Mouse (Mus musculus) liver, postnatal 0 days (tissue): ENCODE results near the gene Elmo3. TPM values are rescaled to one million over a fixed set of nuclear protein-coding genes. Genes with fewer than 3 reads are reported as not detected.

Experiments used
- ATAC-seq: fragments of 200-750 bp; cut with Nextera tagmentation; 2 replicates; pipeline ENCODE4 v1.8.0; 2017; ENCODE audit warnings: mild to moderate bottlenecking, moderate library complexity
- DNase-seq: peaks from one replicate; pipeline ENCODE4 v3.0.0-alpha.2; 2016
- H3K27ac ChIP-seq: fragments of 300-500 bp; sonication (generic); 2 replicates; pipeline ENCODE4 v1.5.1; 2014; ENCODE audit warnings: antibody characterized with exemption, moderate library complexity, mild to moderate bottlenecking, low read depth
- H3K27me3 ChIP-seq: fragments of 300-500 bp; sonication (generic); 2 replicates; pipeline ENCODE4 v1.6.1; 2014; ENCODE audit warnings: low read length, control low read depth, mixed read lengths; ENCODE audit not compliant: insufficient read depth
- H3K36me3 ChIP-seq: fragments of 300-500 bp; sonication (generic); replicated peaks from 2 replicates; pipeline ENCODE4 v1.6.1; 2014; ENCODE audit warnings: mild to moderate bottlenecking, control low read depth, low read length, moderate library complexity, mixed read lengths; ENCODE audit not compliant: insufficient read depth
- H3K4me1 ChIP-seq: fragments of 300-500 bp; sonication (generic); 2 replicates; pipeline ENCODE4 v1.6.1; 2014; ENCODE audit warnings: antibody characterized with exemption, mild to moderate bottlenecking, control low read depth; ENCODE audit not compliant: insufficient read depth
- H3K4me2 ChIP-seq: fragments of 300-500 bp; sonication (generic); 2 replicates; pipeline ENCODE4 v1.6.1; 2014; ENCODE audit warnings: low read depth, mild to moderate bottlenecking, low read length, moderate library complexity, mixed read lengths
- H3K4me3 ChIP-seq: fragments of 300-500 bp; sonication (generic); 2 replicates; pipeline ENCODE4 v1.5.1; 2014; ENCODE audit warnings: low read depth, low read length
- H3K9ac ChIP-seq: fragments of 300-500 bp; sonication (generic); replicated peaks from 2 replicates; pipeline ENCODE4 v1.6.1; 2014; ENCODE audit warnings: mild to moderate bottlenecking, moderate library complexity
- H3K9me3 ChIP-seq: fragments of 300-500 bp; sonication (generic); 2 replicates; pipeline ENCODE4 v1.6.1; 2016; ENCODE audit warnings: mild to moderate bottlenecking, control low read depth, low read length, mixed read lengths
- CTCF ChIP-seq: sonication (generic); IDR thresholded peaks from 2 replicates; pipeline ENCODE4 v1.5.1; 2016; ENCODE audit warnings: antibody characterized with exemption, low read depth
- EP300 ChIP-seq: IDR thresholded peaks from 2 replicates; pipeline ENCODE4 v1.6.1; 2016; ENCODE audit warnings: antibody characterized with exemption, low read depth, mild to moderate bottlenecking
- WGBS: fragments of 180-500 bp; shearing (Covaris S2); extraction: QIAGEN DNeasy Blood & Tissue Kit; methylation state at CpG from one replicate; pipeline ENCODE4 v1.1.7; 2014; ENCODE audit not compliant: insufficient replicate concordance; 5-methylcytosine and 5-hydroxymethylcytosine counted together
- polyA plus RNA-seq: library from polyadenylated mRNA; unstranded; fragments of >200 nt; fragmentation: Nextera tagmentation; extraction: Ambion mirVana; gene quantifications from 2 replicates; pipeline ENCODE4 v1.2.1, GENCODE M21; 2015

Gene Elmo3
- polyA plus RNA-seq, 1 experiment from 2014 or later, result 7.8 TPM

- peak within 1 kb of the TSS; percentile 36 for H3K4me3 ChIP-seq
- H3K9ac ChIP-seq, result peak within 1 kb of the TSS; percentile 30
- no peak within 1 kb of the TSS for H3K27ac ChIP-seq
- no peak for ATAC-seq
- DNase-seq, result no peak
- H3K27me3 ChIP-seq, result peaks cover 86% of the 10 kb centered on the region
- peaks cover 16% of the 10 kb centered on the region for H3K4me1 ChIP-seq
- H3K36me3 ChIP-seq, result no peaks in the 10 kb centered on the region
- H3K9me3 ChIP-seq, result no peaks in the 10 kb centered on the region
- peak within 1 kb of the TSS; percentile 70 for H3K4me2 ChIP-seq
- WGBS, result 9% methylated on average over 10 of the region's 10 CpGs
- no peak for TF ChIP-seq EP300
- no peak for TF ChIP-seq CTCF
Measured at GRCm38 (mm10) chr8:105275840-105276239, 29.6 kb upstream of the Elmo3 start, which contains the start of gene Nol3. Gene Nol3, plus strand, starts transcription at chr8:105276140.

- DNase-seq (peak; percentile 66), ATAC-seq (peak; percentile 58)
- peaks cover 16% of the 10 kb centered on the region for H3K4me1 ChIP-seq
Measured at GRCm38 (mm10) chr8:105276292-105277120, 28.9 kb upstream of the Elmo3 start.

GRCm38 (mm10) chr8:105278911-105279334 lies 26.5 kb upstream of the Elmo3 start:
- H3K4me2 ChIP-seq, result peak overlapping the region; percentile 40
- peak; percentile 36; the same call in 1 of the 2 replicates for TF ChIP-seq CTCF
- no peak for TF ChIP-seq EP300
- peaks cover 61% of the 10 kb centered on the region for H3K27me3 ChIP-seq
- H3K9ac ChIP-seq, result no peak overlapping the region
- no peaks in the 10 kb centered on the region for H3K36me3 ChIP-seq
- 1% methylated on average over 28 of the region's 28 CpGs for WGBS
- peak overlapping the region; percentile 4; the same call in 1 of the 2 replicates for H3K4me3 ChIP-seq
- H3K9me3 ChIP-seq, result no peaks in the 10 kb centered on the region
- DNase-seq (peak; percentile 62), ATAC-seq (peak; percentile 67)
- no peak overlapping the region for H3K27ac ChIP-seq
- H3K4me1 ChIP-seq, result peaks cover 23% of the 10 kb centered on the region

More at GRCm38 (mm10) chr8:105276292-105277120, 28.9 kb upstream of the Elmo3 start:
- H3K9me3 ChIP-seq, result no peaks in the 10 kb centered on the region
- no peaks in the 10 kb centered on the region for H3K36me3 ChIP-seq
- no peak for TF ChIP-seq CTCF
- H3K4me2 ChIP-seq, result peak overlapping the region; percentile 70
- H3K4me3 ChIP-seq, result peak overlapping the region; percentile 36
- peaks cover 80% of the 10 kb centered on the region for H3K27me3 ChIP-seq
- 5% methylated on average over 30 of the region's 30 CpGs for WGBS
- H3K27ac ChIP-seq, result no peak overlapping the region
- peak overlapping the region; percentile 30 for H3K9ac ChIP-seq

GRCm38 (mm10) chr8:105280567-105280966 lies 24.8 kb upstream of the Elmo3 start:
- ATAC-seq (no peak), DNase-seq (no peak)
- Histone ChIP-seq H3K9me3 (no peaks in the 10 kb centered on the region), H3K9ac (no peak overlapping the region), H3K27ac (no peak overlapping the region), H3K4me2 (no peak overlapping the region), H3K4me3 (no peak overlapping the region), H3K36me3 (no peaks in the 10 kb centered on the region), H3K4me1 (peaks cover 23% of the 10 kb centered on the region), H3K27me3 (peaks cover 46% of the 10 kb centered on the region)
- WGBS, result 51% methylated on average over 3 of the region's 3 CpGs
- TF ChIP-seq EP300 (no peak), CTCF (no peak)

GRCm38 (mm10) chr8:105281821-105282220 lies 23.6 kb upstream of the Elmo3 start:
- no peak overlapping the region for H3K4me3 ChIP-seq
- H3K36me3 ChIP-seq, result no peaks in the 10 kb centered on the region
- no peak overlapping the region for H3K27ac ChIP-seq
- H3K27me3 ChIP-seq, result peaks cover 35% of the 10 kb centered on the region
- ATAC-seq (no peak), DNase-seq (no peak)
- H3K9ac ChIP-seq, result no peak overlapping the region
- no peaks in the 10 kb centered on the region for H3K9me3 ChIP-seq
- TF ChIP-seq CTCF (no peak), EP300 (no peak)
- no peak overlapping the region for H3K4me2 ChIP-seq
- peaks cover 15% of the 10 kb centered on the region for H3K4me1 ChIP-seq
- WGBS, result 85% methylated on average over 12 of the region's 12 CpGs

- Histone ChIP-seq H3K4me2 (no peak overlapping the region), H3K27ac (no peak overlapping the region), H3K9me3 (no peaks in the 10 kb centered on the region), H3K27me3 (peaks cover 31% of the 10 kb centered on the region), H3K4me1 (peaks cover 15% of the 10 kb centered on the region), H3K36me3 (no peaks in the 10 kb centered on the region), H3K9ac (no peak overlapping the region), H3K4me3 (no peak overlapping the region)
- TF ChIP-seq CTCF (no peak), EP300 (no peak)
- DNase-seq, result no peak
- ATAC-seq, result no peak
- 56% methylated on average over 4 of the region's 4 CpGs for WGBS
Measured at GRCm38 (mm10) chr8:105282239-105282638, 23.2 kb upstream of the Elmo3 start.
